19 mouse cellular contexts compared by ENCODE assay signal in genomic region chr4:132789731-132790130, GRCm38 (mm10). TPM values are rescaled to one million over a fixed set of nuclear protein-coding genes. Genes with fewer than 3 reads are reported as not detected.
"Had no signal": no experiment of that assay in that cellular context is flagged by ENCODE, and none has a peak within 500 bp of the region (broad histone marks: within the 10 kb centered on the region; RNA-seq: fewer than 3 reads in every experiment).

No protein-coding gene starts in this region.

- ATAC-seq: midbrain, embryonic 16.5 days had no signal

- H3K4me3 ChIP-seq: liver, embryonic 15.5 days; midbrain, embryonic 12.5 days; myocyte; neural tube, embryonic 13.5 days; neural tube, embryonic 15.5 days had no signal

- DNase-seq: lung, adult 18-20 months; lung, embryonic 14.5 days; lung, postnatal 10 days; lung, postnatal 4 days; midbrain, embryonic 14.5 days; retina, postnatal 1 day; right cerebral cortex, adult 18-20 months; right cerebral cortex, postnatal 25 days; right cerebral cortex, postnatal 4 days; thymus, adult 18-20 months; thymus, postnatal 14 days; thymus, postnatal 36 days had no signal

- H3K9ac ChIP-seq: liver, embryonic 15.5 days; lung, embryonic 14.5 days; midbrain, embryonic 12.5 days; neural tube, embryonic 13.5 days; neural tube, embryonic 15.5 days had no signal

- H3K4me2 ChIP-seq: liver, embryonic 15.5 days; lung, embryonic 14.5 days; midbrain, embryonic 12.5 days; neural tube, embryonic 13.5 days; neural tube, embryonic 15.5 days had no signal

- H3K9me3 ChIP-seq: liver, embryonic 15.5 days; midbrain, embryonic 12.5 days; neural tube, embryonic 13.5 days; neural tube, embryonic 15.5 days had no signal

- H3K4me1 ChIP-seq: midbrain, embryonic 12.5 days; neural tube, embryonic 13.5 days; neural tube, embryonic 15.5 days had no signal

- H3K36me3 ChIP-seq: liver, embryonic 15.5 days; midbrain, embryonic 12.5 days; neural tube, embryonic 13.5 days; neural tube, embryonic 15.5 days had no signal

- H3K27ac ChIP-seq: liver, embryonic 15.5 days; midbrain, embryonic 12.5 days; neural tube, embryonic 13.5 days; neural tube, embryonic 15.5 days had no signal

RNA-seq across cellular contexts. Expression of gene Themis2, which starts 6.5 kb away (rescaled TPM):
- polyA plus RNA-seq: myocyte had no signal

RNA-seq across cellular contexts. Expression of gene Smpdl3b, which starts 32.7 kb away (rescaled TPM):
- total RNA-seq: megakaryocyte-erythroid progenitor cell, adult 5-6 weeks had no signal
